Mouse (Mus musculus) brown adipose tissue, adult 24 weeks (tissue): Measurements from ENCODE around the gene Thada. TPM values are rescaled to one million over a fixed set of nuclear protein-coding genes. Genes with fewer than 3 reads are reported as not detected.
"Not testable (repeated sequence)": the region's sequence is repeated elsewhere in the genome, so short reads cannot be mapped to it uniquely, and the experiment has no call there.

Source experiments
- H3K27ac ChIP-seq: fragments of 200-500 bp; replicated peaks from 2 replicates; pipeline ENCODE4 v1.5.1; 2012; ENCODE audit warnings: low read depth, mild to moderate bottlenecking, low read length
- H3K4me1 ChIP-seq: fragments of 200-500 bp; 2 replicates; pipeline ENCODE4 v1.6.1; 2012; ENCODE audit warnings: low read length, mixed read lengths; ENCODE audit not compliant: control insufficient read depth, insufficient read depth, insufficient read length
- H3K4me3 ChIP-seq: fragments of 200-500 bp; 2 replicates; pipeline ENCODE4 v1.5.1; 2012; ENCODE audit warnings: low read depth, mild to moderate bottlenecking, low read length, moderate library complexity; ENCODE audit not compliant: insufficient read depth
- polyA plus RNA-seq: library from polyadenylated mRNA; stranded (reverse); fragments of >200 nt; gene quantifications from 2 replicates; pipeline ENCODE4 v1.2.4, GENCODE M21; 2012; ENCODE audit not compliant: missing spikeins, insufficient read depth, insufficient read length

Thada gene
- polyA plus RNA-seq, 1 experiment = 4.7 TPM

DNA sequence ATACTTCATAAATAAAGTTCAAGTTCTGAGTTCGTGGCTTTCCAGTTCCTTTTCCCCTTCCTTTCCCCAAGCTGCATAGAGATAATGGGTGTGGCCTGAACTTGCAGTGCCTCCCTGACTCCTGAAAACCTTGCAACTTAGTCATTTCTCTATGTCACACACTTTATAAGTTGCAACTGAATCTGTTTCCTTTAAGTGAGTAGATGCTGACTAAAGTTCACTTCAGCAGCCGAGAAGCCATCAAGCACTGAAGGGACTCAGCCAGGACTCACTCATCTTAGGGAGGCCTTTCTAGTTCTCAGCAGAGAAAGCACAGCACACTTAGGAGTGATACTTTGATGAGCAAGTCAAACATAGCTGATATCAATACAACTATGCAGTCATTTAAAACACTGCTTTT is 137.5 kb downstream of the Thada start:
- H3K27ac ChIP-seq = 0 out of 2 replicates have a peak overlapping the region, but pooled peaks have one; percentile 20
- peaks cover 7% of the 10 kb centered on the region; the same call in 1 of the 2 replicates for H3K4me1 ChIP-seq
- no peak overlapping the region for H3K4me3 ChIP-seq

DNA sequence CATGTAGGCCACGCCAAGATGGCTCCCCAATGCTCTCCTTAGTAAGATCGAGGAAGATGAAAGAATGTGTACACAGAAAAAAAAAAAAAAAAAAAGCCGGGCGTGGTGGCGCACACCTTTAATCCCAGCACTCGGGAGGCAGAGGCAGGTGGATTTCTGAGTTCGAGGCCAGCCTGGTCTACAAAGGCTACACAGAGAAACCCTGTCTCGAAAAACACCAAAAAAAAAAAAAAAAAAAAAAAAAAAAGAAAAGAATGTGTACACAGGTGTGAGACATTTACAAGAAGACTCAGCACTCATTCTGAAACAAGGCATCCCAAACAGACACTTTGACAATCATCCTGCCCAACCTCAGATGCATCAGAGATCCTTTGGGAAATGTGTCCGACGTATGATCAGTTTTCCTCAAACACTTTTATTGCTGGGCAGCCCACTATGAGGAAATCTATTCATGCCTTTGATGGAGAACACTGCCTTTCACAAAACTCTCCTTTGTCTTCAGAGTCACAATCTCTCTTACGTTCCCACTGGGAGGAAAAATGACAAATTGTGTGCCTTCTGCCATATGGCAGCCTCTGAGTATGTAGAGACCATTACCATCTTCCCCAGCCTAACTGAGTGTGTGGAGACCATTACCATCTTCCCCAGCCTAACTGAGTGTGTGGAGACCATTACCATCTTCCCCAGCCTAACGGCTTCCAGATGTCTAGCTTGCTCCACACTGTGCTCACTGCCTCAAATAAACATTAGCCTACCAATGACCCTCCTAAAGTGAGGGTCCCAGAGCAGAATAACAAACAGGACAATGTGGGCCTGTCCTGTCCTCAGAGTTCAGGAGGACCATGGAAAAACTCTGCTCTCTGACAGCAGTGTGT is 138.7 kb downstream of the Thada start:
- Histone ChIP-seq H3K4me3 (no peak overlapping the region), H3K27ac (no peak overlapping the region), H3K4me1 (peaks cover 7% of the 10 kb centered on the region; the same call in 1 of the 2 replicates)

DNA sequence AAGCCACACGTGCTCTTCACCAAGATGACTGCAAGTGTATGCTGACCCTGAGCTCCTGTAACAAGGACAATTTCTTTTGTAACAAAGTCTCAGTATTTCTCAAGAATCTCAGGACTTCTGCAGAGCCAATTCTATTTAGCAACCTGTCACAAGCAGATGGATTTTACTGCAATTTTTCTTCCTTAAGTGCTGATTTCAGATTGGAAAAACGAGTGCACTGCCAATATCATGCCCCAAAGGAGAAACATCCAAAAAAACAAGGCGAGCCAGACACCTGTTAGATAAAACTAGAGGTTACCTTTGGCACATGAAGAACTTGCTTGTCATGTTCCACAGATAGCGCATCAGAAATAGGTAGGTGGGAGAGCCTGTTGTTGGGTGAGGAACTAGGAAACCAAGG is 143.8 kb downstream of the Thada start:
- Histone ChIP-seq H3K27ac (peak overlapping the region; percentile 94), H3K4me1 (peaks cover 7% of the 10 kb centered on the region)

DNA sequence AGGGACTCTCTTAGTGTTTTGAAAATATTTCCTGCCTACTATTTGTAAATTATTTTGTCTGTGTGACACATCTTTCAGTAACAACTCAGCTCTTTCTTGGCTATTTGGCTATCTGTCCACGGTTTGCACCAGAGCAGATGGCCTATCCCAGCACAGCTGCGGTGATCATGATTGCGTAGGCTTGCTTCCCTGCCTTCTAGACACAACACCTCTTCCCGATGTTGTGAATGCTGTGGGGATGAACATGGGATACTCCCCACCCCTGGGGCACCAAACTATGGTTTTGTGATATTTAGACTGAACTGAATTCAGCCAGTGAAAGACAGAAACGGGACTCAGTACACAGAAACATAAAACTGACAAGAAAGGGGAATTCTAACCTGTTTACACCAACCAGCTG is 144.7 kb downstream of the Thada start:
- Histone ChIP-seq H3K27ac (peak overlapping the region; percentile 91), H3K4me1 (peaks cover 7% of the 10 kb centered on the region)

More for the DNA sequence above, 143.8 kb downstream of the Thada start:
- no peak overlapping the region for H3K4me3 ChIP-seq

DNA sequence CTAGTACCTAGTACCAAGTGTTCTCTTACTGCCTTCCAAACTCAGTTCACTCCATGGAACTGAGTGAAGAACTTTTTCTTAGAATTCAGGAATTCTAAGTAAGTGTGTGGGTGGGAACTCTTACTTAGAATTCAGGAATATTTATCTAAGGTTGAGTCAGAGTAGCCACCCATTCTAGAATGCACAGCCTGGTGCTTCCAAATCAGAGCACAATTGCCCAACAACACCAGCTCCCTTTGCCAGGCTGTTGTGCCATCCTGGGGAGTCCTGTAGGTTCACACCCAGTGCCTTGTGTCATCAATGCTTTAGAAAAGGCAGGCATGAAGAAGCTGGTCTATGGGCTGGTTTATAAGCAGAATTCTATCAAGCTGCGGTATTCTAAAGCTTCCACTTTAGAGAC is 145.4 kb downstream of the Thada start:
- Histone ChIP-seq H3K4me3 (no peak overlapping the region), H3K27ac (peak overlapping the region; percentile 82), H3K4me1 (peaks cover 7% of the 10 kb centered on the region)

More for the DNA sequence above, 144.7 kb downstream of the Thada start:
- H3K4me3 ChIP-seq = no peak overlapping the region

DNA sequence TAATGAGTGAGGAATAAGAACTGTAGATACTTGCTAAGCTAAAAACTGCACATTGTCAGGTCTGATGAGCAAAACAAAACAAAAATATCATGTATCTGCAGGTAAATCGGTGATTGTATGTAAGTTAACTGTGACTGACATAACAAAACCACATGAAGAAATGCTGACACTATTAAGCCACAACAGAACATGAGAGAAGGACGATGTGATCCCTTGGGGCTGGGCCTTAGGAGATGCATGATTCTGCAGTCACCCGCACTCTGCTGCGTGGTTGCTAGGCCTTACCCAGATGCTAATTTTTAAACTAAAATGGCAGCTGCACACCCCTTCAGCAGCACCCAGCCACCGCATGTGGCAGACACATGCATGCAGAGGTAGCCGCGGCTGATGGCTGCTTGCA is 151.7 kb downstream of the Thada start:
- no peak overlapping the region for H3K27ac ChIP-seq
- H3K4me1 ChIP-seq = no peaks in the 10 kb centered on the region
- H3K4me3 ChIP-seq = no peak overlapping the region

DNA sequence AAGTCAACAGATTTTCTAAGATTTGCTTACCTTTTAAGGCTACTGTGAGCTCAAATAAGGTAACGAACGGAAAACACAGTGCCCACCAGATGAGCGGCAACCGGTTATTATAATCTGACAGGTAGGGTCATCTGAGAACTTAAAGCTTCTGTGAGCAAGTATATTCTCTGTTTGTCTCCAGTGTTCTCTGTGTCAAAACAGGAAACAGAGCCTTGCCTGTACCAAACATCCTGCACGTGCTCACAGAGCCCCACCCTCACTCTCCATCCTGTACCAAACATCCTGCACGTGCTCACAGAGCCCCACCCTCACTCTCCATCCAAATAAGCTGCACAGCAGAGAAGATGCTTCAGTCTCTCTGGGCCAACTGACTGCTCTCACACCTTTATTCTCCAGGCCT is 152.5 kb downstream of the Thada start:
- Histone ChIP-seq H3K4me1 (no peaks in the 10 kb centered on the region), H3K27ac (no peak overlapping the region), H3K4me3 (no peak overlapping the region)

DNA sequence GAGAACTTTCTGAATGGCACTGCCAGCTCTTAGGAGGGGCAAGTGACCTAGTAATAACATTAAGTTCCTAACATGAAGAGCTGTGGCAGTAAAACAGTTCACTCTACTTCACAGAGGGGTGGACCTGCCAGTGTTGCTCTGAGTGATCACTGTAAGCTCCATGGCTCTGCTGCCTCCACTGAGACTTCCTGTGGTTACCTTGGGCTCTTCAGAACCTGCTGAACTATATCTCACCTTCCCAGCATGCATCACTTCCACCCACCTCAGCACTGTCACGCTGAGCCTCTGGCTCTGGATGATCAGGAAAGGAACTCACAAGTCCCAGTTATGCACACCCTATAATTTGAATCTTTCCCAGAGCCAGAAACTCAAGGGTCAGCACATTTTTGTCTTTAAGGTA is 159.9 kb downstream of the Thada start:
- Histone ChIP-seq H3K4me1 (peaks cover 2% of the 10 kb centered on the region; the same call in 1 of the 2 replicates), H3K4me3 (no peak overlapping the region), H3K27ac (no peak overlapping the region)

DNA sequence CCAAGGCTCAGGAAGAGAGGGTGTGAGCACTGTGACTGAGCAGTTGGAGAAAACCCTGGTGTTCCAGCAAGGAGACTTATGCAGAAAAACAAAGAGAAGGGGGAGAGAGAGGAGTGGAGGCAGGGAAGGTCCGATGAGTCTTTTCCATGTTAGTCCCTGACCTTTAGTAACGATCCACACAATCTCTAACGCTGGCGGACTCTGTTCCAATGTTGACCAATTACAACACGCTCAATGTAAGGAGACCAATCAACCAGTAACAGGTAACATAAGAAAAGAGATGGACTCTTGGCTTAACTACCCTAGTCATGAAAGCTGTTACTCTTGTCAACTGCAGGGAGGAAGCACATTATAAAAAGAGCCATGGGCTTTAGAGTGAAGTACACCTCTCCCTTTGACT is 160.9 kb downstream of the Thada start:
- H3K4me3 ChIP-seq = no peak overlapping the region
- no peak overlapping the region for H3K27ac ChIP-seq
- H3K4me1 ChIP-seq = peaks cover 2% of the 10 kb centered on the region; the same call in 1 of the 2 replicates

DNA sequence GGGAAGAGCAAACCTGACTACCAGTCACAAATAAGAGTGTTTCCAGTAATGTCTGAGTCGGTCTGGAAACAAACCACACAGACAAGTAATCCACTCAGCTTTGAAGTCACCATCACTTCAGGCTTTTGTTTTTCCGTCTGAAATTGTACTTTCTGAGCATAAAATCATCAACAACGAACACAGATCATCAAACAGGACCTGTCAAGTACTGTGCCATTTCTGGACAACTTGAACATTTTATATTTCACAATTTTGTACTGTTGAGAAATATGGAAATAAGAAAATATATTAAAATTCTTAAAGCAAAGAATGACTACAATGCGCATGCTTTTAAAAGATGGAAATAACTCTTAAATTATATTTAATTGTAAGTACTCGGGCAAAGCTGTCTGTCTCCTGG is 161.9 kb downstream of the Thada start:
- Histone ChIP-seq H3K4me1 (peaks cover 2% of the 10 kb centered on the region; the same call in 1 of the 2 replicates), H3K4me3 (no peak overlapping the region), H3K27ac (no peak overlapping the region)

DNA sequence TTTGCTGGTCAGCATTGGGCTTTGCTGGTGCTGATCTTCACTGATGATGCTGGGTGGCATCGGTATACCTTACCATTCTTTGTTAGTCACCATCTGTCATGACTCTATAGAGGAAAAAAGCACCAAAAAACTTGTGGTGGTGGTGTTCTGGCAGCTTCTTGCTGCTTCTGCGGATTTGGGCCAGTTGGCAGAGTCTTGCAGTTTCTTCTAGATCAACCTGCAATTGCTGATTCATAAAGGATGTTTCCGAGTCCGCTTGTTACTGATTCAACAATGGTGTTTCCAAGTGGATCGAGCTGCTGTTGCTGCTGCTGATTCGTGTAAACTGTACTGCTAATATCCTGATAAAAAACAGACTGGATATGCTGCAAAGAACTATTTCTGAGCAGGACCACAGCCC is 168.0 kb downstream of the Thada start:
- H3K4me3 ChIP-seq = no peak overlapping the region
- 0 out of 2 replicates have a peak, but pooled peaks cover 2% of the 10 kb centered on the region for H3K4me1 ChIP-seq
- H3K27ac ChIP-seq = no peak overlapping the region

DNA sequence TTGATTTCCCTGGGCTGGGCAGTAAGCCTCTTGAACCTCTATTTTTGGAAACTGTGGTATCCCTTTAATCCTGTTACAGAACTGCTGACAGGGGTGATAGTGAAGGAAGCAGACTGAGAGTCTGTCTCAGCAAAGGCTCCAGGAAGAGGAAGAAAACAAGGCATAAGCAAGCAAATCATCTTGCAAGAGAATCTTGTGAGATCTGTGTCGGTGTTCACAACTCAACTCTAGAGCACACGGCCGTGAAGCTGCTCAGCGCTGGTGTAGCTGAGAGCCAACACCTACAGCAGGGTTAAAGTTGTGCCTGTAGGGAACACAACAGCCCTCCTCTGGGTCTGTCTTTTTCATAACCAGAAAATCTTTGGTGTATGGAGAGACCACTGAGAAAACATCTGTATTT is 172.8 kb downstream of the Thada start:
- H3K4me3 ChIP-seq = no peak overlapping the region

DNA sequence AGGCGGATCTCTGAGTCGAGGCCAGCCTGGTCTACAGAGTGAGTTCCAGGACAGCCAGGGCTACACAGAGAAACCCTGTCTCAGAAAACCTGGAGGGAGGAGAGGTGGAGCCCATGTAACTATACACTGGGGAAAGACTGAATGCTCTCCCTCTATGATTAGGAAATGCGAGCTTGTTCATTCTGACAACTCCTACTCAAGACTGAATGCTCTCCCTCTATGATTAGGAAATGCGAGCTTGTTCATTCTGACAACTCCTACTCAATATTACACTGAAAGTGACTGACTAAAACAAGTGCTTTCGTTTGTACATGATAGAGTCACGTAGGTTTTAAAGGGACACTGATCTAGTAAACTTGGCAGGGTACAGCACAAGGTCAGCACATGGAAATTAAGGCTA is 174.8 kb downstream of the Thada start:
- H3K27ac ChIP-seq, H3K4me1 ChIP-seq, H3K4me3 ChIP-seq: not testable (repeated sequence)

More for the DNA sequence above, 172.8 kb downstream of the Thada start:
- Histone ChIP-seq H3K27ac (0 out of 2 replicates have a peak overlapping the region, but pooled peaks have one; percentile 34), H3K4me1 (peaks cover 2% of the 10 kb centered on the region; the same call in 1 of the 2 replicates)

DNA sequence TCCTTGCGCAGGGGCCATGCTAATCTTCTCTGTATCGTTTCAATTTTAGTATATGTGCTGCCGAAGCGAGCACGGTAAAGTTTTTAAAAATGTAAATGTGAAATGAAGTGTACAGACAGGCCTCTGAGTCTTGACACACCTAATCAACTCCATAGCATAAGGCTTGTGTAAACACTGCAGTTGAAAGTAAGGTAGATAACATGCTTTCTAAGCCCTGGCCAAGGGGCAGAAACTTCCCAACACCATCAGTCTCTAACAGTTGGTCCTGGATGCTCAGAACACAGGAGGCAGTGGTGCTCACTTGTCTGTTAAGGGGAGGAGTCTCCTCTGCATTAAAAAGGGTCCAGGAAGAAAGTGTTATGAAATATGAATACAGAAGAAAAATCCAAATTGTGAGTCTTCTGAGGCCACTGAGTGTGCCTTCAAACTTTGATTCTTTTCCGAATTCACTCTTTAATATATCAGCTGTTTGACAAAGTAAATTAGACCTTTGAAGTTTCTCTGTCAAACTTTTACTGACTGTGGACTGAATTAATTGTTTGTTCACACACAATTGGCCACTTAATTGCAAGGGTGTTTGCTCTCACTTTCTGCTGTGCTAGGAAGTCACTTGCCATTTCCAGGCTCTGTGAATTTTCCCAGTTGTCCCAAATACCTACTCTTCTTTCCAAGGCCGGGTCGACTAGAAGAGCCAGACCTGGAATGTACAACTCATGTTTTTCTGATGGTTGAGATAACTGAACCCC is 178.2 kb downstream of the Thada start:
- H3K27ac ChIP-seq = no peak overlapping the region
- no peak overlapping the region for H3K4me3 ChIP-seq
- no peaks in the 10 kb centered on the region; the same call in 1 of the 2 replicates for H3K4me1 ChIP-seq

DNA sequence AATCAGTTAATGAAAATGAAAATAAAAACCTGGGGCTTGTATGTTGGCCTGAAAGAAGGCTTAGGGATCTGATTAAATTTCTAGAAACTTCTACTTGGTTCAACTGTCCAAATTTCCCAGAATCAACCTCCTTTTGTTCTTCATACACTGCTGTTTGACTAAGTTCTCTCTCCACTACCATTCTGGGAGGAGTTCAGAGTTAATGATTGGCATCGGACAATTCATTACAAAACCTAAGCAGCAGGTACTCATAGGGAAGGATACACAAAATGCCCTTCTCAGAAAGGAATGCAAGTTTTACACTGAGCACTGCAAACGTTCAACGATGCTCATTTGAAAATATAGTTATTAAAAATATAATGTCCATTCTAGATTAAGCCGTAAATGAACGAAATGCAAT is 179.5 kb downstream of the Thada start:
- Histone ChIP-seq H3K4me3 (no peak overlapping the region), H3K27ac (no peak overlapping the region), H3K4me1 (no peaks in the 10 kb centered on the region; the same call in 1 of the 2 replicates)
